Mouse (Mus musculus): ENCODE data around the gene Zdhhc17. TPM values are rescaled to one million over a fixed set of nuclear protein-coding genes. Genes with fewer than 3 reads are reported as not detected.

Zdhhc17 gene
- total RNA-seq (2021): 10 to 100 TPM; 18.3 to 18.8 TPM
- long read RNA-seq, experiment 1: 0 reads
- long read RNA-seq, experiment 2, partial matches to known transcripts: 0 of 1 reads
- long read RNA-seq, experiment 2, other reads (novel, unspliced or antisense): 1 of 1 reads

GRCm38 (mm10) chr10:111009641-111010479 is at the start of gene Zdhhc17:
Gene Zdhhc17, minus strand, starts transcription at chr10:111010140.
- DNase-seq: peak; percentile 85

- no peak for DNase-seq
These were observed 45.8 kb upstream of the Zdhhc17 start for GRCm38 (mm10) chr10:111055770-111056169.

- DNase-seq: no peak
These were observed 41.7 kb upstream of the Zdhhc17 start for GRCm38 (mm10) chr10:111051606-111052005.

GRCm38 (mm10) chr10:111050511-111050910 is 40.6 kb upstream of the Zdhhc17 start:
- no peak for DNase-seq

GRCm38 (mm10) chr10:111050061-111050460 is 40.1 kb upstream of the Zdhhc17 start:
- no peak for DNase-seq

GRCm38 (mm10) chr10:111047895-111048294 is 38.0 kb upstream of the Zdhhc17 start:
- no peak for DNase-seq

- no peak for DNase-seq
These were observed 30.2 kb upstream of the Zdhhc17 start for GRCm38 (mm10) chr10:111040078-111040656.

- DNase-seq: no peak
These were observed 26.9 kb upstream of the Zdhhc17 start for GRCm38 (mm10) chr10:111036851-111037250.

- DNase-seq: no peak
These were observed 25.2 kb upstream of the Zdhhc17 start for GRCm38 (mm10) chr10:111035134-111035533.

- peak; percentile 10 for DNase-seq
These were observed 21.8 kb upstream of the Zdhhc17 start for GRCm38 (mm10) chr10:111031511-111032365.

- DNase-seq: no peak
These were observed 20.9 kb upstream of the Zdhhc17 start for GRCm38 (mm10) chr10:111030845-111031244.

GRCm38 (mm10) chr10:111026106-111026505 is 16.2 kb upstream of the Zdhhc17 start:
- no peak for DNase-seq

- DNase-seq: no peak
These were observed 14.8 kb upstream of the Zdhhc17 start for GRCm38 (mm10) chr10:111024746-111025145.

GRCm38 (mm10) chr10:111014476-111014875 is 4.5 kb upstream of the Zdhhc17 start:
- DNase-seq: no peak

- no peak for DNase-seq
These were observed 3.3 kb upstream of the Zdhhc17 start for GRCm38 (mm10) chr10:111013265-111013664.

GRCm38 (mm10) chr10:111012496-111013038 is 2.6 kb upstream of the Zdhhc17 start:
- no peak for DNase-seq

GRCm38 (mm10) chr10:111011226-111011765 is 1.4 kb upstream of the Zdhhc17 start:
- DNase-seq: no peak

GRCm38 (mm10) chr10:111010480-111011225 is 713 bp upstream of the Zdhhc17 start:
- no peak for DNase-seq

GRCm38 (mm10) chr10:111009113-111009640 is 763 bp downstream of the Zdhhc17 start:
- DNase-seq: no peak

GRCm38 (mm10) chr10:111007687-111008086 is 2.3 kb downstream of the Zdhhc17 start:
- DNase-seq: no peak

All from gastrocnemius, postnatal 25 days (tissue).